Mouse (Mus musculus): ENCODE measurements around the gene Bbs1. TPM values are rescaled to one million over a fixed set of nuclear protein-coding genes. Genes with fewer than 3 reads are reported as not detected.

Gene Bbs1
- 2.6 and 3.9 TPM in 2 replicates for polyA plus RNA-seq (2012; rRNA removed)

DNA sequence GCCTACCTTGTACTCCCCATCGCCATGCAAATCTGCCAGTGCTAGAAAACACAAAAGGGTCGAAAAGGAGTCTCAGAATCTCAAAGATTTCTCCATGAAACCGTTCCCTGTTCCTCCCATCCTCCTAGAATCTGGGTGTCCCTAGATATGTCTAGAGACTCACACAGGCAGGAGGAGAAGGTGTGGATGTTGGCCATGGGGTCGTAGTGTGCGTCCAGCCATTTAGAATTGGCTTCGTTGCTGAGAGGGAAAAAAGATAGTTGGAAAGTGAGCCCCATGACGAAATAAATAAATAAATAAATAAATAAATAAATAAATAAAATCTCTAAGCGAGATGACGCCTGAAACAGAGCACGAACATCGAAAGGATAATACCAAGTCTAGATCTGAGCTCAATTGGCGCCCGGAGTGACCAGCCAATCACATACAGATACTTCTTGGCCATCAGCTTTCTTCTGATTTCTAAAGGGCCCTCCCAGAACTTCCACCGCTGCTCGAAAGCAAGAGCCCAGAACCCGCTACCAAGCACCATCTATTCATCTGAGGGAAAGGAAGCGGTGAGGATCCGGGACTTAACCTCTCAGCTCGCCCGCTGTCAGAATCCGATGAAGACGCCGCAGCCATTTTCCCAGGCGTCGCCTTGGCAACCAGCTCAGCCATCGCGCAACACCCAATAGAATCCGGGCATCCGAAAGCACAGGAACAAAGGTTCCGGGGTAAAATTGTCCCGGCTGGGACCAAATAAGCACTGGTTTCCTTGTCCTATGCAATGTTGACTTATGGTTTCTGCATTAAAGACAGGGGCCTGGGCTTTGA lies at the start of gene Bbs1:
Gene Bbs1 (minus strand): TSS at position 650 of the 816 bp plus-strand sequence.

DNA sequence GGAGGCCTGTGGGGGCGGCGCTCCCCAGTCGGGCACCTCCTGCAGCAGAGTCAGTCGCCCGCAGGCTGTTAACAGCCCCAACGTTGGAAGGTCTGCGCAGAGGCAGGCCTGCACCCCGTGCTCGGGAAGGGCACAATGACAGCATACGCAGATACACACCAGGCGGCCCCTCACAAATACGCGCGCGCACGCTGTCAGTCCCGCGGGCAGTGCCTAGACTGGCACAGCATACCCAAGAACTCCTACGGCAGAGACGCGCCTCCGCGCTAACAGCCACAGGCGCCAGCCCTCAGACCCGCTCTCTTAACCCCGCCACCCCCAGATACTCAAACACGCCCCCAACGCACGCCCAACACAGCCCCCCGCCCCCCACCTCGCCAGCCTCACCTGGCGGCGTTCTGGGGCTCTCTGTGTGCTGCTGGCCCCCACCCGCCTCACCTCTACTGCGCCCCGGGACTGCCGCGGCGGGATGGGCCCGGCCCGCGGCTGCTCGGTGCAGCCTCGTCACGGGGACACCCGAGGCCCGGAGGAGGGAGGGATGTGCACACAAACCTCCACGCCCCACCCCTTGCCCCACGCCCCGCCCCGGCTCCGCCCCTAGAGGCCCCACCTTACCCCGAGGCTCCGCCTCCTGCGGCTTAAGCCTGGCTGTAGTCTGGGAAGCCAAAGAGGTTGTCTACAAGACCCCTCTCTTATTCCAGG lies 36.3 kb upstream of the Bbs1 start, which contains the start of gene Peli3:
Gene Peli3 (minus strand): TSS at position 577 of the 702 bp plus-strand sequence.

DNA sequence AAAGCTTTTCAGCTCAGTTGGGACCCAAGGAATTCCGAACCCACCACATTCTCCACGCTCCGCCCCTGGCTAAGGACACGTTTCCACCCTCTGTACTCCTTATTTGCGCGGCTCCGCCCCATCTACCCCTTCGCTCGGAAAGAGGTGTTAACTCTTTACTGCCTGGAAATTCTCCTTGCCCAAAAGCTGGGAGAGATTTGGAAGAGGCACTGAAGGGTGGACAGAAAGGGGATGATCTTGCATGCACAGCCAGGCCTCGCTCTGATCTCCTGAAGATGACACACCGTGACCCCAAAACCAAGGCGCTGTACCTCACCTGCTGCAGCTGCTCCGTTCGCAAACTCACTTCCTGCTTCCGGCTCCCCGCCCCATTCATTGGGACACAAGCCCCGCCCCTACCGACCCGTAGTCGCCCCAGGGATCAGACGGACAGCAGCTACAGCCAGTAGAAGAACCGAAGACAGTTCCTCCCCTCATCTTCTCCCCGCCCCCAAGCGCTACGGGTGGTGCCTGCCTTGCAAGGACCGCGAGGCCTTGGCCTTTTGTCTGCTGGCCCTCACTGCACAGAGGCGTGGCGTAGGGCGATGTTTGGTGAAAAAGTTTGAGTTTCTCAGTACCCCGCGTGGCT lies 21.6 kb upstream of the Bbs1 start, which contains the start of gene Dpp3:
Gene Dpp3 (minus strand): TSS at position 384 of the 628 bp plus-strand sequence.

DNA sequence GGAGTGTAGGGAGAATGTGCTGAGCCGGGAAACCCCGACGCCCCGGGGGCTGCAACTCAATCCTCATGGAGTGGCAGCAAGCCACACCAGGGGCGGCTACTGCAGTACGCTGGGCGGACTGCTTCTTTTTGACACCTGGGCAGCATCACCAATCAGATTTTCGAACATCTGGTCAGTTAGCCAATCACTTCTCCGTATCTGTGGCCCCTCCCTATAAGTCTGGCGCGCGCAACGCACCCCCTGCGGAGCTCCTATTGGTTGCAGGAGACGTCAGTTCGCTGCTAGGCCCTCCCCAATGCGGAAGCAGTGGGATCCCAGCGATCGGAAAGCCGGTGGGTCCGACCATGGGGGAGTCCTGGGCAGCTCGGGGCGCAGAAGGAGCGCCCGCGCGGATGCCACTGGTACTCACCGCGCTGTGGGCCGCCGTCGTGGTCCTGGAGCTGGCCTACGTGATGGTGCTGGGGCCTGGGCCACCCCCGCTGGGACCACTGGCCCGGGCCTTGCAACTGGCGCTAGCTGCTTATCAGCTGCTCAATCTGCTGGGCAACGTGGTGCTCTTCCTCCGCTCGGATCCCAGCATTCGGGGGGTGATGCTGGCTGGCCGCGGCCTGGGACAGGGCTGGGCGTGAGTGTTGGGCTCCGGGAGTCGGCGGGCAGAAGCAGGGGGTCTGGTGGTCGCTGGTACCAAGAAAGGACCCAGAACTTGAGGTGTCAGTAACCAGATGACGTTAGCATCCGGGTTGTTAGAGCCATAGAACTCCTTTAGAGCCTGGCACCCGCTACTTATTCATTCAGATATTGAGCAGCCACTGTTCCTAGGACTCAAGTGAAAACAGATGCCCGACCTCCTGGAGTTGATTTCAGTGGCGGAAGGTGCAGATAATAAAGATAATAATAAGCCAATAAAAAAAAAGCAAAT lies 27.8 kb downstream of the Bbs1 start, which contains the start of gene Zdhhc24:
Gene Zdhhc24 (plus strand): TSS at position 264 of the 919 bp plus-strand sequence.

DNA sequence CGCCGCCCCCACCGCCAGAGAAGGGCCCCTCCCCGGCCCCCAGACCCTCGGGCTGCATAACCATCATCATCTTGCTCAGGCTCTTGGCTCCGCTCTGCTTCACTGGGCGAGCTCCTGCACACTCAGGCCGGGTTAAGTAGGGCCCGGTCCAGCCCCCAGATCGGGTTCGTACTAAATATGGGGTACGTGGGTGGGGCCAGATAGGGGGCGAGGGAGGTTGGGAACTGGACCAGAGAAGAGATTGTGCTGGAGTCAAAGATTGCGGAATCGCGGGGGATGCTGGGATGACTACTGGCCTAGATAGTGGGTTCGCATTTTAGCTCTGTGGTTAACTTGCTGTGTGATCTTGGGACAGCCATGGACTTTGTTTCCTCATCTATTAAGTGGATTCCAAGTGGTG lies 28.6 kb downstream of the Bbs1 start, which contains the start of gene Actn3:
Gene Actn3 (minus strand): TSS at position 125 of the 400 bp plus-strand sequence.

DNA sequence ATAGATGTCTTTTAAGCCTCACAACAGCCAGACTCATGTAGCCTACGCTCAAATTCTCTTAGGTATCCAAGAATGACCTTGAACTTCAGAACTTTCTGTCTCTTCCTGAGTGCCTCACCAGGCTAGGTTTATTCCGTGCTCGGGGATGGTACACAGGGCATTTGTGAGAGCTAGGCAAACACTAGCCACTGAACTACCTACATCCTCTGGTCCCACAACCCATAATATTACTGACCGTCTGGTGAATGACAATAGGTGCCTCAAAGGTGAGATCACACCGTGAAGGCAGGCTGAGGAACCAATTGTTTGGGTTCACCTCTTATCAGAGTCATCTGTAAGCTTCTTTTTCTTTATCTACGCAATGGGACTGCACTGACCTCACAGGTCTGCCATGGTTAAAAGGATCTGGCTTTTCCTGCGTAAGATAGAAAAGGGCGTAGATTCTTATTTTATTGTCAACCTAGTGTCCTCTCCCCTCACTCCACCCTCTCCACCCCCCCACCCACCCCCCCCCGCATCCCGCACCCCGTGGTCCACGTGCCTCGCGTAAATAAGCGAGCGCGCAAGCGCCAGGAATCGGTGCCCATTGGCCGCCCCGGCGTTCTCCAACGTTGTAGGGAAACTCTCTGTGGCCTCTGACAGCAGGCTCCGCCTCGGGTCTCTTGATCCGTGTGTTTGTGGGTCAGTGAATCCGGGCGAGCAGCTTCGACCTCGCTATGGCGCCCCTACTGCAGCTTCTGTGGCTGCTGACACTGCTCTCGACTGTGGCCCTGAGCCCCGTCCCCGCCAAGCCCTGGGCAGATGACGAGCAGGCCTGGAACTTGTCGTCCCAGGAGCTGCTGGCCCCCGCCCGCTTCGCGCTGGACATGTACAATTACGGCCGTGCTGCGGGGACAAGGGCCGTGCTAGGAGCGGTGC lies 51.6 kb downstream of the Bbs1 start, which contains the start of gene Ctsf:
Gene Ctsf (plus strand): TSS at position 579 of the 918 bp plus-strand sequence.

DNA sequence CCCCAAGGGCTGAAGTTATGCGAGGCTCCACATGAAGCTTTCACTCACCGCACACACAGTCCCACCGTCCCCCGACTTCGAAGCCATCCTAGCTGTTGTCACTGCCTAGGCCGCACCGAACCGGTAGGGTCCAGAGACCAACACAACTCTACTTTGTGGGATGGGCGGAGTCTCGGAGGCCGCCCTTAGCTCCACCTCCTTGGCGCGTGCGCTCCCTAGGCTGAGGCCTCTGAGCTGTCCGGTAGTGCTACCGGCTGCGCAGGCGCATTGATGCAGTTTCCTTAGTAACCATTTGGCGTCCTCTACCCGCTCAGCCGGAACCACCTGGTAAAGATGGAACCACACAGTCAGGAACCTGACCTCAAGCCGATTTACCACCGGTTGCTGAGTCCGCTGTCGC lies 67.3 kb downstream of the Bbs1 start, which contains the start of the genes Ccs and Ccdc87:
Gene Ccs (minus strand): TSS at position 184 of the 400 bp plus-strand sequence.
Gene Ccdc87 (plus strand): TSS at position 218 of the 400 bp plus-strand sequence.

Other genes starting within 250 kb of the Bbs1 start
- 0.09 and 0.10 TPM in 2 replicates for gene Gm960, start 208.0 kb downstream of the Bbs1 start, polyA plus RNA-seq (2012; rRNA removed)
- 2.8 and 3.0 TPM in 2 replicates for gene Sptbn2, start 195.5 kb downstream of the Bbs1 start, polyA plus RNA-seq (2012; rRNA removed)
- 4.0 and 4.6 TPM in 2 replicates for gene Rbm4b, start 150.1 kb downstream of the Bbs1 start, polyA plus RNA-seq (2012; rRNA removed)
- gene Rbm4, start 112.7 kb downstream of the Bbs1 start, polyA plus RNA-seq (2012; rRNA removed): 31.3 and 33.2 TPM in 2 replicates
- gene Gm21992, start 95.0 kb downstream of the Bbs1 start, polyA plus RNA-seq (2012; rRNA removed): 10.2 and 18.0 TPM in 2 replicates
- 63.9 and 69.5 TPM in 2 replicates for gene Rbm14, start 95.0 kb downstream of the Bbs1 start, polyA plus RNA-seq (2012; rRNA removed)
- 45.7 and 48.2 TPM in 2 replicates for gene Ccs, start 67.3 kb downstream of the Bbs1 start, polyA plus RNA-seq (2012; rRNA removed)
- gene Ccdc87, start 67.3 kb downstream of the Bbs1 start, polyA plus RNA-seq (2012; rRNA removed): 0.12 TPM in 1 of 2 replicates, not detected in the other
- 79.6 and 90.6 TPM in 2 replicates for gene Ctsf, start 51.5 kb downstream of the Bbs1 start, polyA plus RNA-seq (2012; rRNA removed)
- gene Actn3, start 28.7 kb downstream of the Bbs1 start, polyA plus RNA-seq (2012; rRNA removed): 0.58 TPM in 2 replicates
- gene Zdhhc24, start 28.0 kb downstream of the Bbs1 start, polyA plus RNA-seq (2012; rRNA removed): 31.6 and 38.3 TPM in 2 replicates
- gene Dpp3, start 21.7 kb upstream of the Bbs1 start, polyA plus RNA-seq (2012; rRNA removed): 191 and 196 TPM in 2 replicates
- gene Peli3, start 36.5 kb upstream of the Bbs1 start, polyA plus RNA-seq (2012; rRNA removed): 3.7 and 3.9 TPM in 2 replicates
- 19.4 and 21.0 TPM in 2 replicates for gene Mrpl11, start 55.5 kb upstream of the Bbs1 start, polyA plus RNA-seq (2012; rRNA removed)
- 2.5 and 3.3 TPM in 2 replicates for gene Npas4, start 83.7 kb upstream of the Bbs1 start, polyA plus RNA-seq (2012; rRNA removed)
- 9.9 and 14.0 TPM in 2 replicates for gene Slc29a2, start 117.2 kb upstream of the Bbs1 start, polyA plus RNA-seq (2012; rRNA removed)
- gene B4gat1, start 132.2 kb upstream of the Bbs1 start, polyA plus RNA-seq (2012; rRNA removed): 23.4 and 23.6 TPM in 2 replicates
- gene AC124502.3, start 132.3 kb upstream of the Bbs1 start, polyA plus RNA-seq (2012; rRNA removed): 1.2 and 2.4 TPM in 2 replicates
- gene Brms1, start 134.7 kb upstream of the Bbs1 start, polyA plus RNA-seq (2012; rRNA removed): 48.4 and 51.7 TPM in 2 replicates
- 14.7 and 15.9 TPM in 2 replicates for gene Rin1, start 143.9 kb upstream of the Bbs1 start, polyA plus RNA-seq (2012; rRNA removed)
- 28.2 and 34.2 TPM in 2 replicates for gene Cd248, start 161.4 kb upstream of the Bbs1 start, polyA plus RNA-seq (2012; rRNA removed)
- gene Tmem151a, start 178.9 kb upstream of the Bbs1 start, polyA plus RNA-seq (2012; rRNA removed): 3.9 and 4.2 TPM in 2 replicates
- gene Yif1a, start 181.9 kb upstream of the Bbs1 start, polyA plus RNA-seq (2012; rRNA removed): 254 and 277 TPM in 2 replicates
- gene Cnih2, start 191.9 kb upstream of the Bbs1 start, polyA plus RNA-seq (2012; rRNA removed): 3.3 and 4.0 TPM in 2 replicates
- gene Rab1b, start 200.4 kb upstream of the Bbs1 start, polyA plus RNA-seq (2012; rRNA removed): 211 and 244 TPM in 2 replicates
- 26.5 and 30.6 TPM in 2 replicates for gene Klc2, start 211.9 kb upstream of the Bbs1 start, polyA plus RNA-seq (2012; rRNA removed)

Data from colon, adult 2 months (tissue).